Mouse (Mus musculus) forebrain, embryonic 14.5 days (tissue): Measurements from ENCODE around the gene Tcte2. TPM values are rescaled to one million over a fixed set of nuclear protein-coding genes. Genes with fewer than 3 reads are reported as not detected.
"Not testable (repeated sequence)": the region's sequence is repeated elsewhere in the genome, so short reads cannot be mapped to it uniquely, and the experiment has no call there.

Experiments
- ATAC-seq: fragments of 200-750 bp; cut with Nextera tagmentation; 2 replicates; pipeline ENCODE4 v1.8.0; 2017; ENCODE audit warnings: mild to moderate bottlenecking, moderate library complexity
- DNase-seq: peaks from one replicate; pipeline ENCODE4 v3.0.0-alpha.2; 2015; ENCODE audit warnings: low spot score
- H3K27ac ChIP-seq: fragments of 300-500 bp; sonication (generic); 2 replicates; pipeline ENCODE4 v1.5.1; 2014; ENCODE audit warnings: low read depth, mild to moderate bottlenecking, control low read depth, low read length, moderate library complexity
- H3K27me3 ChIP-seq: fragments of 300-500 bp; sonication (generic); replicated peaks from 2 replicates; pipeline ENCODE4 v1.6.1; 2014; ENCODE audit warnings: low read length, control low read depth, mixed read lengths; ENCODE audit not compliant: control insufficient read depth, insufficient read depth
- H3K36me3 ChIP-seq: fragments of 300-500 bp; sonication (generic); 2 replicates; pipeline ENCODE4 v1.6.1; 2014; ENCODE audit warnings: low read length, control low read depth; ENCODE audit not compliant: control insufficient read depth, insufficient read depth
- H3K4me1 ChIP-seq: fragments of 300-500 bp; sonication (generic); 2 replicates; pipeline ENCODE4 v1.6.1; 2014; ENCODE audit warnings: antibody characterized with exemption, low read length, control low read depth; ENCODE audit not compliant: control insufficient read depth, insufficient read depth
- H3K4me2 ChIP-seq: fragments of 300-500 bp; sonication (generic); 2 replicates; pipeline ENCODE4 v1.6.1; 2014; ENCODE audit warnings: mild to moderate bottlenecking, control low read depth, low read length
- H3K4me3 ChIP-seq: fragments of 300-500 bp; sonication (generic); 2 replicates; pipeline ENCODE4 v1.5.1; 2014; ENCODE audit warnings: low read depth, low read length, control low read depth
- H3K9ac ChIP-seq: fragments of 300-500 bp; sonication (generic); 2 replicates; pipeline ENCODE4 v1.6.1; 2014; ENCODE audit warnings: mild to moderate bottlenecking, low read length, control low read depth, moderate library complexity
- H3K9me3 ChIP-seq: fragments of 300-500 bp; sonication (generic); replicated peaks from 2 replicates; pipeline ENCODE4 v1.6.1; 2016; ENCODE audit warnings: low read length, control low read depth, mixed read lengths; ENCODE audit not compliant: control insufficient read depth
- WGBS: fragments of 180-500 bp; shearing (Covaris S2); extraction: QIAGEN DNeasy Blood & Tissue Kit; methylation state at CpG from one replicate; pipeline ENCODE4 v1.1.7; 2014; 5-methylcytosine and 5-hydroxymethylcytosine counted together
- polyA plus RNA-seq: library from polyadenylated mRNA; unstranded; fragments of >200 nt; fragmentation: Nextera tagmentation; extraction: Ambion mirVana; gene quantifications from 2 replicates; pipeline ENCODE4 v1.2.1, GENCODE M21; 2014

Tcte2 gene
- polyA plus RNA-seq = 16.9 and 21.1 TPM in 2 replicates

DNA sequence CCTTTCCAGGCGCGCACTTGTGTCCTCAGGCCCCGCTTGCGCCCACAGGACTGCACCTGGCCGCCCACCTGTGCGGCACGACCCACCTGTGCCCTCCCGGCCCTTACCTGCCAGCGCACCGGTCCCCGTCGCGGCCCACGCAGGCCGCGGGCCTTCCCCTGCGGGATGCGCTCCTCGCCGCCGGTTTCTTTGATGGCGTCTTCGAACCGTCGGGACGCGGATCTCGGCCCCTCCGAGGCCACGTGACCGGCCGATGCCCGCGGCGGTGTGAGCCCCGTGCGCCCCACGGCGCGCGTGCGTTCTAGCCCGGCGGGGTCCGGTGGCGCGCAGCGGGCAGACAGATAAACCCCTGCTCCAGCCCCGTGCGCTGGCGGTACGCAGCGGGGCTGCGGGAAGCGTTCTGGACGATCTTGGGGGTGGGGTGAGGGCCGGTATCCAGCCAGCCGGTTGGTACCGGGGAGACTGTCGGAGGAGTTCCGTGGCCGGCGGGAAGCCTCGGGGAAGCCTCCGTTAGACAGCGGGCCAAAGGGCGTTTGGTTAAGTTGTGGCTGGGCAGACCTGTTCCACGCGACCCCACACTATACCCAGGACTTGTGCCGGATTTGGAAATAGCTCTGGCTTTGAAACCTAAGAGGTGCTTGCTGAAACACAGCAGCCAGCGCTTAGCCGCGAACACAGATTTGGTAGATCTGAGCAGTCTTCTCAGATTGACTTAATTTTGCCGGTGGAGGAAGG lies at the start of gene Tcte2:
Gene Tcte2 (minus strand): TSS at position 647 of the 735 bp plus-strand sequence.
- Histone ChIP-seq H3K9me3 (no peaks in the 10 kb centered on the region), H3K27ac (peak within 1 kb of the TSS; percentile 98), H3K9ac (peak within 1 kb of the TSS; percentile 98), H3K4me2 (peak within 1 kb of the TSS; percentile 93), H3K27me3 (no peaks in the 10 kb centered on the region), H3K4me3 (peak within 1 kb of the TSS; percentile 99), H3K36me3 (no peaks in the 10 kb centered on the region), H3K4me1 (peaks cover 20% of the 10 kb centered on the region)
- ATAC-seq (peak; percentile 30), DNase-seq (peak; percentile 57)
- under 1% methylated on average over 74 of the region's 74 CpGs for WGBS

DNA sequence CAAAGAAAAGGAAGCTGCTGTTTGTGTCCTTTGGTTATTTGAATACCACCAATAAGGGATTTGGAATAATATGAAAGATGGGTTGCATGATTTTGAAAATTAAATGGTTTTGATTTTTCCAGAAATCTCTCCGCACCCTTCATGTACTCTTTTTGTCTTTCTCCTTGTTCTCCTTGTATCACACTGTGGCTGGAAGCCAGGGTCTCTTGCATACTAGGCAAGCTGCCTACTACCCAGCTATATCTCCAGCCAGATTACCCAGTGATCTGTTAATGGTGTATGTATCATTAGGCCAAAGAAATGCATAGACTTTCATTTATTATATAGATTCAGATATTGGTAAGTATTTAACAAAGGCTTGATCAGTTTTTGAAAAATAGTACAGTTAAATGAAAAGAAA lies 44.4 kb upstream of the Tcte2 start:
- ATAC-seq (no peak), DNase-seq (no peak)
- Histone ChIP-seq H3K27me3 (no peaks in the 10 kb centered on the region), H3K36me3 (peaks cover 53% of the 10 kb centered on the region), H3K4me2 (no peak overlapping the region), H3K9ac (no peak overlapping the region), H3K9me3 (no peaks in the 10 kb centered on the region), H3K4me1 (no peaks in the 10 kb centered on the region), H3K4me3 (no peak overlapping the region), H3K27ac (no peak overlapping the region)
- 85% methylated on average over 1 of the region's 1 CpGs for WGBS

DNA sequence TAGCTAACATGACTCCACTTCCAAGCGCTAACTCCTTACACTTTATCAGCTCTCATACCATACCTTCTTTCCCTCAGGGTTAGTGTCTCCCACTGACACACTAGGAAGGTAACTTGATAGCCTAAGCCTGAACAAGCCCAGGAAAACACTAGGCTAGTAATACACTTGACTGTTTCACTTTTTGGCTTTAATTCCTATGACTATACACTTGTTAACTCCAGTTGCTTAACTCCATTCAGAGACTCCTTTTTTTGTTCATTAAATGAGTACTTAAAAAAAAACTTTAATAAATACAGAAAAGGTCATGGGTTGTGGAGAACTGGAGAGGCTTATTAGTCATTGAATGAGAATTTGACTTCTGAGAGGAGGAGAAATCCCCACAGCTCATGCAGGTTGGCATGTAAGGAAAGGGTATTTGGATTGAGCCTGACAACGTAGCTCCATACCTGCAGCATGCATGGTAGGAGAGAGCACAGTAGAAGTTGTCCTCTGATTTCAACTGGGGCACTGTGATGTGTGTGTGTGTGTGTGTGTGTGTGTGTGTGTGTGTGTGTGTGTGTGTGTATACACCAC lies 41.3 kb upstream of the Tcte2 start:
- Histone ChIP-seq H3K9ac (no peak overlapping the region), H3K36me3 (peaks cover 30% of the 10 kb centered on the region), H3K4me1 (no peaks in the 10 kb centered on the region), H3K4me3 (no peak overlapping the region), H3K9me3 (no peaks in the 10 kb centered on the region), H3K27me3 (no peaks in the 10 kb centered on the region), H3K4me2 (no peak overlapping the region), H3K27ac (no peak overlapping the region)
- DNase-seq = no peak
- no peak for ATAC-seq
- WGBS = 73% methylated on average over 2 of the region's 2 CpGs

DNA sequence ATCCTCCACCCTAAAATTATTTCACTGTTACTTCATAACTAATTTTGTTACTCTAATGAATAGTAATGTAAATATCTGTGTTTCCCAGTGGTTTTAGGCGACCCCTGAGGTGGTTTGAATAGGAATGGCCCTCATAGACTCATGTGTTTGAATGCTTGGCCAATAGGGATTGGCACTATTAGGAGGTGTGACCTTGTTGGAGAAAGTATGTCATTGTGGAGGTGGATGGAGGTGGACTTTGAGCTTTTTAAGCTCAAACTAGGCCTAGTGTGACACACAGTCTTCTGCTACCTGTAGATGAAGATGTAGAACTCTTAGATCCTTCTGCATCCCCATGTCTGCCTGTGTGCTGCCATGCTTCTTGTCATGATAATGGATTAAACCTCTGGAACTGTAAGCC lies 36.1 kb upstream of the Tcte2 start:
- H3K4me1 ChIP-seq = no peaks in the 10 kb centered on the region
- H3K27ac ChIP-seq = no peak overlapping the region
- no peaks in the 10 kb centered on the region for H3K36me3 ChIP-seq
- no peak overlapping the region for H3K4me2 ChIP-seq
- WGBS = 88% methylated on average over 1 of the region's 1 CpGs
- DNase-seq (no peak), ATAC-seq (no peak)
- no peaks in the 10 kb centered on the region for H3K27me3 ChIP-seq
- no peak overlapping the region for H3K9ac ChIP-seq
- no peaks in the 10 kb centered on the region for H3K9me3 ChIP-seq
- H3K4me3 ChIP-seq = no peak overlapping the region

DNA sequence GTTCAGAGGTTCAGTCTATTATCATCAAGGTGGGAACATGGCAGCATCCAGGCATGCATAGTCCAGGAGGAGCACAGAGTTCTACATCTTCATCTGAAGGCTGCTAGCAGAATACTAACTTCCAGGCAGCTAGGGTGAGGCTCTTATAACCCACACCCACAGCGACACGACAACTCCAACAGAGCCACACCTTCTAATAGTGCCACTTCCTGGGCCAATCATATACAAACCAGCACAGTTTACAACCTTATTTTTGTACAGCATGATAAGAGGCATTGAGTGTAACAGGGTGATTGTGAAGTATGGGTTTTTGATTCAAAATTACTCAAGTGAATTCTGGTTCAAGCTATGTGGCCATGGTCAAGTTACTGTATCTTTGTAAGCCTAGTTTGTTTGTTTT lies 28.4 kb upstream of the Tcte2 start:
- WGBS = 100% methylated on average over 2 of the region's 2 CpGs
- H3K27me3 ChIP-seq, H3K4me2 ChIP-seq, H3K36me3 ChIP-seq, H3K4me1 ChIP-seq, H3K9me3 ChIP-seq, ATAC-seq, H3K4me3 ChIP-seq, H3K9ac ChIP-seq, DNase-seq, H3K27ac ChIP-seq: not testable (repeated sequence)

DNA sequence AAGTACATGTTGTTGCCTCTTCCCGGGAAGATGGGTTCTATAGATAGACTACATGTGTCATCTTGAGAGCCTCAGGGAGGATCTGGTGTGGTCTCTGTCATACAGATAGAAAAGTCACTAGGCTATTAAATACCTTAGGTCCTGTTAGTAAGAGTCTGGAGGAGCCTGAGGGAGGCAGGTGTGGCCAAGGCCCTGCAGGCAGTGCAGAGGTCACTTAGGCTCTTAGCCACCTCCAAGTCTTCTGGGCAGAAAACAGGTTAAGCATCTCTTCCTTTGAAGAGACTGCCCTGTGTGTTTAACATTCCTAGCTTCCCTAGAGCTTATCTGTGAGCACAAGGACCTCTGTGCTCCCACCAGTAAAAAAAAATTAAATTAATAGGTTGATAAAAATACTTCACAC lies 21.8 kb upstream of the Tcte2 start:
- DNase-seq (no peak), ATAC-seq (no peak)
- WGBS = 94% methylated on average over 1 of the region's 1 CpGs
- Histone ChIP-seq H3K27me3 (no peaks in the 10 kb centered on the region), H3K4me3 (no peak overlapping the region), H3K9me3 (no peaks in the 10 kb centered on the region), H3K27ac (no peak overlapping the region), H3K4me2 (no peak overlapping the region), H3K4me1 (no peaks in the 10 kb centered on the region), H3K36me3 (no peaks in the 10 kb centered on the region), H3K9ac (no peak overlapping the region)

DNA sequence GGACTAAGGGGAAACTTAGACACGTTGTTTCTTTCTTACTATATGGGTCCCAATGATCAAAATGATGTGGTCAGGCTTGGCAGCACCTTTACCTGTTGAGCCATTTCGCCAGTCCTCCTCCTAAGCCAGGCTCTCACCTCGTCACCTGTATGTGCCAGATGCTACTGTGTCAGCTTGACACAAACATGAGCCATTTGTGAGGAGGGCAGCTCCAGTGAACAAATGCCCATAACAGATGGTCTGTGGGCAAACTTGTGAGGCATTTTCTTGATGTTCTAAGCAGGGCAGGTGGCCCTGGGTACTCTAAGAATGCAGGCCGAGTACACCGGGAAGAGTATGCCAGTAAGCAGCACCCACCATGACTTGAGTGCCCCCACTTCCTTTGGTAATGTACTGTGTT lies 20.3 kb upstream of the Tcte2 start:
- ATAC-seq (peak; percentile 37), DNase-seq (peak; percentile 14)
- Histone ChIP-seq H3K27ac (no peak overlapping the region), H3K4me1 (no peaks in the 10 kb centered on the region), H3K9me3 (no peaks in the 10 kb centered on the region), H3K27me3 (no peaks in the 10 kb centered on the region), H3K4me2 (no peak overlapping the region), H3K4me3 (no peak overlapping the region), H3K9ac (no peak overlapping the region), H3K36me3 (no peaks in the 10 kb centered on the region)
- 65% methylated on average over 5 of the region's 5 CpGs for WGBS

DNA sequence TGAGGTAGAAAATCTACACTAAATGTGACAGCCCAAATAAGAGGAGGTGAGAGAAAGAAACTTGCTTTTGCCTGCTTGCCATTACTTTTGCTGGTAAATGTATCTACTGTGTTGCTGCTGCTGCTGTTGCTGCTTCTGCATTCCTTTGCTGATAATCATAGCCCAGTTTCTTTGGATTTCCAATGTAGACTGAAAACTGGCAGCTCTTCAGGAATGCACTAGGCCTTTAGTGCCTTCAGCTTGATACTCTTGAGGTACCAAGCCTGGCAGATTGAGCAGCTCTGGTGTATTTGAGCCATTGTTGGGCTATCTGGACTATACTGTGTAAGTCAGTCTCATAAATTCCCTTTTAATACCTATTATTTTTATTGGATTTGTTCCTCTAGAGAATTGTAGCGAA lies 17.2 kb upstream of the Tcte2 start:
- H3K9ac ChIP-seq = no peak overlapping the region
- no peaks in the 10 kb centered on the region for H3K9me3 ChIP-seq
- H3K4me1 ChIP-seq = no peaks in the 10 kb centered on the region
- no peaks in the 10 kb centered on the region for H3K27me3 ChIP-seq
- H3K4me2 ChIP-seq = no peak overlapping the region
- no peak for ATAC-seq
- H3K4me3 ChIP-seq = no peak overlapping the region
- no peak for DNase-seq
- no peaks in the 10 kb centered on the region for H3K36me3 ChIP-seq
- no peak overlapping the region for H3K27ac ChIP-seq
- WGBS = 100% methylated on average over 1 of the region's 1 CpGs

DNA sequence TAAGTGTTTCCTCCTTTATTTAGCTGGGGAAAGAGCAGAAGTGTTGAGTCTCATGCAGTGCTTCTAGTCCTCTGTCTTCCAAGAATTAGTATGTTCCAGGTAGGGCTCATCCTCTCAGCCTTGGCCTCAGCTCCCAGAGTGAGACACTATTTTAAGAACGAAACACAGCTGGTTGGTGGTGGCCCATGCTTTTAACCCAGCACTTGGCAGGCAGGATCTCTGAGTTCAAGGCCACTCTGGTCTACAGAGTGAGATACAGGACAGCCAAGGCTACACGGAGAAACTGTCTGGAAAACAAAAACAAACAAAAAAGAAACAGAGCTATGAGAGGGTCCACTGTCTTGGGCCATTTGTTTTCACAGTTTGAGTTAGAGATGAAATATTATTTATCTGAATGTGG lies 16.1 kb upstream of the Tcte2 start:
- H3K4me1 ChIP-seq = no peaks in the 10 kb centered on the region
- no peaks in the 10 kb centered on the region for H3K27me3 ChIP-seq
- no peak for ATAC-seq
- H3K4me2 ChIP-seq = no peak overlapping the region
- no peaks in the 10 kb centered on the region for H3K9me3 ChIP-seq
- 94% methylated on average over 2 of the region's 2 CpGs for WGBS
- H3K4me3 ChIP-seq = no peak overlapping the region
- no peaks in the 10 kb centered on the region for H3K36me3 ChIP-seq
- no peak overlapping the region for H3K9ac ChIP-seq
- DNase-seq = no peak
- no peak overlapping the region for H3K27ac ChIP-seq
